Mouse (Mus musculus) myocyte (in vitro differentiated cells): ENCODE results near the gene Prpf4. TPM values are rescaled to one million over a fixed set of nuclear protein-coding genes. Genes with fewer than 3 reads are reported as not detected.

Source experiments
- H3K27me3 ChIP-seq: one replicate; pipeline ENCODE4 v1.6.1; 2011; ENCODE audit not compliant: control insufficient read depth, insufficient read depth, insufficient read length
- H3K36me3 ChIP-seq: one replicate; pipeline ENCODE4 v1.6.1; 2011; ENCODE audit not compliant: control insufficient read depth, insufficient read depth
- H3K4me2 ChIP-seq: one replicate; pipeline ENCODE4 v1.6.1; 2011; ENCODE audit warnings: low read depth, control low read depth
- H3K4me3 ChIP-seq: one replicate; pipeline ENCODE4 v1.5.1; 2011; ENCODE audit warnings: mild to moderate bottlenecking, control low read depth, moderate library complexity
- H3K79me2 ChIP-seq: one replicate; pipeline ENCODE4 v1.6.1; 2011; ENCODE audit not compliant: control insufficient read depth, insufficient read depth
- H3ac ChIP-seq: one replicate; pipeline ENCODE4 v1.6.1; 2011; ENCODE audit not compliant: control insufficient read depth, insufficient read length
- CEBPB ChIP-seq: IDR thresholded peaks from 2 replicates; pipeline ENCODE4 v1.6.1; 2011; ENCODE audit warnings: mild to moderate bottlenecking, moderate library complexity; ENCODE audit not compliant: poor library complexity, insufficient read depth, severe bottlenecking
- E2F4 ChIP-seq: IDR thresholded peaks from one replicate; pipeline ENCODE4 v1.6.1; 2011; ENCODE audit warnings: mild to moderate bottlenecking, control low read depth, moderate library complexity; ENCODE audit not compliant: insufficient read depth
- MAX ChIP-seq: IDR thresholded peaks from one replicate; pipeline ENCODE4 v1.6.1; 2011; ENCODE audit warnings: low read depth, mild to moderate bottlenecking, control low read depth
- MYOD1 ChIP-seq, 3 experiments: IDR thresholded peaks; one replicate each; pipeline ENCODE4 v1.6.1; 2011; ENCODE audit warnings: control low read depth in 2 of 3, low read depth in 2 of 3, mild to moderate bottlenecking in 2 of 3, moderate library complexity in 1 of 3; ENCODE audit not compliant: insufficient read length in 2 of 3, control insufficient read depth in 1 of 3
- MYOG ChIP-seq, 3 experiments: IDR thresholded peaks; one replicate each; pipeline ENCODE4 v1.6.1; 2011; ENCODE audit warnings: control low read depth in 2 of 3, low read depth in 2 of 3, mild to moderate bottlenecking in 2 of 3; ENCODE audit not compliant: insufficient read length in 2 of 3, control insufficient read depth in 1 of 3, insufficient read depth in 1 of 3
- POLR2A ChIP-seq: IDR thresholded peaks from one replicate; pipeline ENCODE4 v1.6.1; 2011; ENCODE audit warnings: low read depth, mild to moderate bottlenecking, control low read depth, moderate library complexity; ENCODE audit not compliant: insufficient read length
- POLR2AphosphoS2 ChIP-seq: IDR thresholded peaks from one replicate; pipeline ENCODE4 v1.6.1; 2011; ENCODE audit warnings: low read depth, control low read depth; ENCODE audit not compliant: insufficient read length
- REST ChIP-seq: IDR thresholded peaks from one replicate; pipeline ENCODE4 v1.6.1; 2011; ENCODE audit warnings: mild to moderate bottlenecking, control low read depth, moderate library complexity; ENCODE audit not compliant: insufficient read depth, insufficient read length
- SRF ChIP-seq: IDR thresholded peaks from one replicate; pipeline ENCODE4 v1.6.1; 2011; ENCODE audit warnings: low read depth; ENCODE audit not compliant: control insufficient read depth, insufficient read length
- TCF12 ChIP-seq: IDR thresholded peaks from one replicate; pipeline ENCODE4 v1.6.1; 2011; ENCODE audit warnings: mild to moderate bottlenecking, control low read depth; ENCODE audit not compliant: poor library complexity, insufficient read depth, severe bottlenecking
- TCF3 ChIP-seq: IDR thresholded peaks from one replicate; pipeline ENCODE4 v1.6.1; 2011; ENCODE audit warnings: low read depth, control low read depth; ENCODE audit not compliant: insufficient read length
- USF1 ChIP-seq: IDR thresholded peaks from one replicate; pipeline ENCODE4 v1.6.1; 2011; ENCODE audit warnings: low read depth, mild to moderate bottlenecking, control low read depth, moderate library complexity
- polyA plus RNA-seq: library from polyadenylated mRNA; unstranded; fragments of >200 nt; fragmentation: generic; extraction: Trizol; gene quantifications from one replicate; pipeline ENCODE4 v1.2.1, GENCODE M21; 2012; ENCODE audit warnings: missing spikeins

Gene Prpf4
- polyA plus RNA-seq, 1 experiment = 6.0 TPM

DNA sequence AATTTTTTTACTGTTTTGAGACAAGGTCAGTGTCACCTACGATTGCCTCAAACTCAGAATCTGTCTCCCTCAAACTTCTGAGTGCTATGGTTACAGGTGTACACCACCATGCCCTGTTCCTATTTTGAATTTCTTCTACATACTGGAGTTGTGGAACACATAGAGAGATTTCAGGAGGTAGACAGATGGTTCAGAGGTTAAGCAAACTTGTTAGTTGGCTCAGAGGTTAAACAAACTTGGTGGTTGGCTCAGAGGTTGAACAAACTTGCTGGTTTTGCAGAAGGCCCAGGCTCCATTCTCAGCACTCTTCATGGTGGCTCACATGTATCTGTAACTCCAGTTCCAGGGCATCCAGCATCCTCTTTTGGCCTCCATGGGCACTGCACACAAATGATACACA is 24.4 kb upstream of the Prpf4 start:
- H3K4me2 ChIP-seq = no peak overlapping the region
- H3K4me3 ChIP-seq = no peak overlapping the region
- no peaks in the 10 kb centered on the region for H3K79me2 ChIP-seq
- peaks cover 17% of the 10 kb centered on the region for H3K36me3 ChIP-seq
- H3K27me3 ChIP-seq = no peaks in the 10 kb centered on the region
- no peak overlapping the region for H3ac ChIP-seq
- TF ChIP-seq SRF = no peak
- TF ChIP-seq TCF12 = no peak
- TF ChIP-seq USF1 = no peak
- TF ChIP-seq POLR2A = no peak
- no peak for TF ChIP-seq E2F4
- TF ChIP-seq MYOG (IDR thresholded peaks at IDR 0.05; ENCODE audit: control insufficient read depth in 1 of 3, insufficient read depth in 1 of 3, insufficient read length in 2 of 3, low read depth in 2 of 3) = no peak
- no peak for TF ChIP-seq TCF3
- TF ChIP-seq MYOD1 (IDR thresholded peaks at IDR 0.05; ENCODE audit: control insufficient read depth in 1 of 3, insufficient read length in 2 of 3, low read depth in 2 of 3) = no peak
- no peak for TF ChIP-seq CEBPB
- TF ChIP-seq POLR2AphosphoS2 = no peak
- TF ChIP-seq MAX = no peak
- no peak for TF ChIP-seq REST

DNA sequence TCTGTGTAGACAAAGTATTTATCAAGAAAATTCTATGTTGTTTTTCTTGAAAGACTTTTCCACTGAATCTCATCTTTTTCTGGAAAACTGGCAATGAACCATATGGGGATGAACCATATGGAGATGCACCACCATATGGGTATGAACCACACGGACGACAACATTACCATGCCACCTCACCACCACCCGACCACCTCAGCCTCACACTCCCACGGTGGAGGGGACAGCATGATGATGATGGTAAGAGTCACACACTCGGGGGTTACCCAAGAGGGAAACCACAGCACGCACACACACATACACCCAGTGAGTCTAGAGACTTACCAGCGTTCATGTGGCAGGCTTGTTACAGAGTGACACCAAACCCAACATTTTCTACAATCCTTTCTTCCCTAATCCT is 23.2 kb upstream of the Prpf4 start:
- TF ChIP-seq POLR2A (peak; percentile 33), POLR2AphosphoS2 (peak; percentile 85), MYOG (IDR thresholded peaks at IDR 0.05; ENCODE audit: control insufficient read depth in 1 of 3, insufficient read depth in 1 of 3, insufficient read length in 2 of 3, low read depth in 2 of 3) (no peak), CEBPB (no peak)
- Histone ChIP-seq H3K4me3 (no peak overlapping the region), H3K79me2 (no peaks in the 10 kb centered on the region), H3K4me2 (no peak overlapping the region), H3K36me3 (peaks cover 18% of the 10 kb centered on the region), H3ac (no peak overlapping the region), H3K27me3 (no peaks in the 10 kb centered on the region)

DNA sequence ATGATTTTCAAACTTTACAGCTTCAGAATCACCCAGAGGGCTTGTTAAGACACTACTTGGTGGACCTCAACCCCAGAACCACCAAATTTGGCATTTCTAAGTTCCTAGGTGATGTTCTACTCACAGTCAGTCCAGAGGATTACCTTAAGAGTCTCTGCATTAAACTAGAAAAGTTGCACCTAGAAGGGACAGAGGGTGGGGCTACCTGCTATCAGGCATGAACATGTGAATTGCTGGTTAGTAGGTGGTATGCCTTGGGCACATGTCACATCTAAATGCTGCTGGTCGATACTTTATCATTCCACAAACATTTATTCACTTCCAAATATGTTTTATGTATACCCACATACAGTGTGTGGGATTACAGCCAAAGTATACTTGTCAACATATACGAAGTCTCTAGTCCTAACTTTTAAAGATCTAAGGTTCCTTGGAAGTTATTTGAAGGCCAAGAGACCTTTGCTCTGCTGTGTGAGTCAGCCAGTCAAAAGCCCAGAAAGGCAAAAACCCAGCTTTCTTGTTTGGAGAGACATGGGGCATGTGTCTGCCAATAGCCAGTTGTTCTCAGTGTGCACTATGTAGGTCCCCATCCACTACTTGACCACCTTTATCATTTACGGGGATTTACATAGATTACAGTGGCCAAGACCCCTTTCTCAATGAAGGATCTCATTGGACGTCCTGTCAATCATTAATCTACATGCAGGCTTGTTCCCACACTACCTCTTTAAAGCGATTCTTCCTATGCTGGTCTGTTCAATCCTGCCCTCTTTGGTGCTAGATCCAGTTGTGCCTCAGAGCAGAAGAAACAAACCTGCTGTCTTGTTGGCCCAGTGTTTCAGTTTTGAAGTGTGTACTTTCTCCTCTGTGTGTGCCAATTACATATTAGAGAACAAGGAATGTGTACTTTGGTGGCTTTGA is 18.7 kb upstream of the Prpf4 start:
- Histone ChIP-seq H3K4me2 (no peak overlapping the region), H3ac (no peak overlapping the region), H3K79me2 (no peaks in the 10 kb centered on the region), H3K36me3 (peaks cover 22% of the 10 kb centered on the region), H3K4me3 (no peak overlapping the region), H3K27me3 (no peaks in the 10 kb centered on the region)
- TF ChIP-seq TCF3 = no peak
- TF ChIP-seq CEBPB = no peak

GRCm38 (mm10) chr4:62391892-62392291 is 16.7 kb upstream of the Prpf4 start:
- no peak overlapping the region for H3K4me3 ChIP-seq
- no peaks in the 10 kb centered on the region for H3K27me3 ChIP-seq
- H3K79me2 ChIP-seq = peaks cover 5% of the 10 kb centered on the region
- H3K4me2 ChIP-seq = no peak overlapping the region
- TF ChIP-seq POLR2A = no peak
- TF ChIP-seq POLR2AphosphoS2 = peak; percentile 16
- peaks cover 39% of the 10 kb centered on the region for H3K36me3 ChIP-seq
- no peak overlapping the region for H3ac ChIP-seq

- peak; percentile 55 for TF ChIP-seq POLR2AphosphoS2
- no peak for TF ChIP-seq MYOG (IDR thresholded peaks at IDR 0.05; ENCODE audit: control insufficient read depth in 1 of 3, insufficient read depth in 1 of 3, insufficient read length in 2 of 3, low read depth in 2 of 3)
- no peak overlapping the region for H3K4me3 ChIP-seq
- H3K79me2 ChIP-seq = peaks cover 13% of the 10 kb centered on the region
- H3K4me2 ChIP-seq = no peak overlapping the region
- H3K36me3 ChIP-seq = peaks cover 47% of the 10 kb centered on the region
- H3ac ChIP-seq = no peak overlapping the region
- no peaks in the 10 kb centered on the region for H3K27me3 ChIP-seq
Observed at GRCm38 (mm10) chr4:62393459-62393858, 15.1 kb upstream of the Prpf4 start.

DNA sequence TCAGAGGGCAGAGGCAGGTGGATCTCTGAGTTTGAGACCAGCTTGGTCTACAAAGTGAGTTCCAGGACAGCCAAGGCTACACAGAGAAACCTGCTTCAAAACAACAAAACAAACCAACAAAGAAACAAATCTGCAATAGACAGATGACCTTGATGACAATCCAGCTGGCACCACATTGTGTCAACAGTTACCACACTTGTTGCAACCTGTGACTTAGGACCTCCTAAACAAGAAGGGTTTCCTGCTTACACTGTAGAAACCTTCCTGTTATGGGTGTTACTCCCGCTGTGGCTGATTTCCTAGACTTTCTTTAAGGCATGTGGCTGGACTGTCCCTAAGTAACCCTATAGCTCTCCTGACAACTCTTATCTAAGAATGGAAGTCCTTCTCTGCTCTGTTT is 12.8 kb upstream of the Prpf4 start:
- Histone ChIP-seq H3K36me3 (peaks cover 45% of the 10 kb centered on the region), H3K4me2 (no peak overlapping the region), H3ac (no peak overlapping the region), H3K4me3 (no peak overlapping the region), H3K79me2 (peaks cover 13% of the 10 kb centered on the region), H3K27me3 (no peaks in the 10 kb centered on the region)
- TF ChIP-seq REST (no peak), POLR2AphosphoS2 (no peak), MAX (no peak), TCF12 (no peak), MYOD1 (IDR thresholded peaks at IDR 0.05; ENCODE audit: control insufficient read depth in 1 of 3, insufficient read length in 2 of 3, low read depth in 2 of 3) (no peak), SRF (no peak), POLR2A (no peak)
